Mouse (Mus musculus) heart, postnatal 0 days (tissue): ENCODE results near the gene Plce1.

Experiments used
- CTCF ChIP-seq: IDR thresholded peaks from 2 replicates; pipeline ENCODE4 v1.5.1; 2016; ENCODE audit warnings: antibody characterized with exemption, control low read depth, low read depth
- EP300 ChIP-seq: IDR thresholded peaks from 2 replicates; pipeline ENCODE4 v1.6.1; 2016; ENCODE audit warnings: antibody characterized with exemption, low read depth

DNA sequence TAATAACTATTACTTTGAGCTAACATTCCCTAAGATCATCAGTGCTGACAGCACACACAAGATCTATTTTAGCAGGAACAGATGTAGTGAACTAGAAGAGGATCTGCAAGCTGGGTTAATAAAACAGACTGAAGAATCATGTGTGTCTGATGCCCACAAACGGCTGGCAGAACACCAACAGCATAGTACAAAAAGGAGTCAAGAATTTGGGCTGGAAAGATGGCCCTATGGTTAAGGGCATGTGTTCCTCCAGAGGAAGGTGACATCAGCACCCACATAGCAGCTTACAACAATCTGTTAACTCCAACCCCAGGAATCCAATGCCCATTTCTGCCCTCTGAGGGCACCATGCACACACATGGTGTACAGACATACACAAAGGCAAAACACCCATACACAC lies 317.4 kb downstream of the Plce1 start:
- TF ChIP-seq EP300: no peak
- no peak for TF ChIP-seq CTCF
